Mouse (Mus musculus) bone marrow macrophage, adult 2 months (primary cell): ENCODE data around the gene Acsm2.

Experiments
- CTCF ChIP-seq: IDR thresholded peaks from 2 replicates; pipeline ENCODE4 v1.5.1; 2012; ENCODE audit warnings: low read depth, mild to moderate bottlenecking, low read length, moderate library complexity
- POLR2A ChIP-seq: IDR thresholded peaks from 2 replicates; pipeline ENCODE4 v1.6.1; 2012; ENCODE audit warnings: mild to moderate bottlenecking, low read depth, low read length, borderline replicate concordance

DNA sequence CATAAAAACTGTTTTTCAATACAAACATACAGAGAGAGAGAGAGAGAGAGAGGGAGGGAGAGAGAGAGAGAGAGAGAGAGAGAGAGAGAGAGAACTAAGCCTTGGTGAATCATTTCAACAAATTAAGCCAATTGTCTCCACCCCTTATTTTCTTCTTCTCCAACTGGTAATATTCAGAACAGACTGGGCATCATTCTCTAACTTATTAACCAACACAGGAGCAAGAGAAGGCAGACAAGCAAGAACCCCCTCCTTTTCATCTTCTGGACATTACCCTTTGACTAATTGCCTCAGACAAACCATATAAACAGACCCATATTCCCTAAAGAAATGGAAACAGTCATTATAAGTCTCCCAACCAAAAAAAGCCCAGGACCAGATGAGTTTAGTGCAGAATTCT lies 84.6 kb downstream of the Acsm2 start:
- no peak for TF ChIP-seq CTCF
- TF ChIP-seq POLR2A, result no peak
